In genomic region chr12:78747406-78747805, GRCm38 (mm10) we compare ENCODE assay signal across 11 mouse cellular contexts. TPM values are rescaled to one million over a fixed set of nuclear protein-coding genes. Genes with fewer than 3 reads are reported as not detected.
A peak's percentile ranks its signal among the peaks of the same experiment; 100 is the strongest.
DNase-seq lines count a peak whose midpoint lies in the region; ATAC-seq lines count a peak whose summit lies in the region.
"Had no signal": no experiment of that assay in that cellular context is flagged by ENCODE, and none has a peak within 500 bp of the region (broad histone marks: within the 10 kb centered on the region; RNA-seq: fewer than 3 reads in every experiment).

No protein-coding gene starts in this region.

- H3K36me3 ChIP-seq in heart, embryonic 14.5 days (ENCODE audit: control insufficient read depth, insufficient read depth, low read length): no peaks in the 10 kb centered on the region
- H3K36me3 ChIP-seq in lung, embryonic 16.5 days (ENCODE audit: control insufficient read depth, insufficient read depth, low read length): no peaks in the 10 kb centered on the region
- H3K36me3 ChIP-seq in limb, embryonic 13.5 days: no peaks in the 10 kb centered on the region
- no peaks in the 10 kb centered on the region for H3K36me3 ChIP-seq in stomach, embryonic 15.5 days
- H3K36me3 ChIP-seq: limb, embryonic 15.5 days had no signal

- DNase-seq in heart, adult 18-20 months: no peak
- no peak for DNase-seq in lung, postnatal 36 days
- no peak for DNase-seq in right cerebral cortex, postnatal 4 days
- no peak for DNase-seq in frontal cortex, postnatal 10 days (ENCODE audit: low spot score in 2 of 2)
- DNase-seq: cerebellum, adult 8-10 months; retina, postnatal 1 day had no signal

- H3K27me3 ChIP-seq in heart, embryonic 14.5 days (ENCODE audit: control insufficient read depth, insufficient read depth, low read length): no peaks in the 10 kb centered on the region
- no peaks in the 10 kb centered on the region for H3K27me3 ChIP-seq in lung, embryonic 16.5 days (ENCODE audit: control insufficient read depth, insufficient read depth, low read depth, low read length)
- peaks cover 8% of the 10 kb centered on the region; the same call in 1 of the 2 replicates for H3K27me3 ChIP-seq in limb, embryonic 13.5 days
- H3K27me3 ChIP-seq in stomach, embryonic 15.5 days (replicated peaks): no peaks in the 10 kb centered on the region

- H3K9ac ChIP-seq in heart, embryonic 14.5 days (ENCODE audit: low read length): peak overlapping the region; percentile 82; the same call in 1 of the 2 replicates
- no peak overlapping the region for H3K9ac ChIP-seq in lung, embryonic 16.5 days (ENCODE audit: low read length)
- H3K9ac ChIP-seq in limb, embryonic 13.5 days: no peak overlapping the region
- no peak overlapping the region for H3K9ac ChIP-seq in stomach, embryonic 15.5 days

- no peak overlapping the region for H3K27ac ChIP-seq in heart, embryonic 14.5 days (replicated peaks in 1 of 2; ENCODE audit: control insufficient read depth in 1 of 2, insufficient read depth in 1 of 2, low read depth in 2 of 2, low read length in 2 of 2)
- H3K27ac ChIP-seq in lung, embryonic 16.5 days (ENCODE audit: low read length): no peak overlapping the region
- H3K27ac ChIP-seq in limb, embryonic 13.5 days: no peak overlapping the region
- H3K27ac ChIP-seq in stomach, embryonic 15.5 days: no peak overlapping the region

- H3K9me3 ChIP-seq in heart, embryonic 14.5 days (ENCODE audit: control insufficient read depth, low read length): no peaks in the 10 kb centered on the region
- no peaks in the 10 kb centered on the region for H3K9me3 ChIP-seq in lung, embryonic 16.5 days (ENCODE audit: control insufficient read depth, low read length)
- no peaks in the 10 kb centered on the region for H3K9me3 ChIP-seq in limb, embryonic 13.5 days
- no peaks in the 10 kb centered on the region for H3K9me3 ChIP-seq in stomach, embryonic 15.5 days
- H3K9me3 ChIP-seq: limb, embryonic 15.5 days had no signal

- peaks cover 2 to 11% of the 10 kb centered on the region in 2 experiments; a peak in 3 of 4 replicates for H3K4me1 ChIP-seq in heart, embryonic 14.5 days (ENCODE audit: control insufficient read depth in 2 of 2, insufficient read depth in 2 of 2, low read length in 2 of 2)
- H3K4me1 ChIP-seq in lung, embryonic 16.5 days (replicated peaks; ENCODE audit: control insufficient read depth, insufficient read depth, low read length): peaks cover 8% of the 10 kb centered on the region
- peaks cover 4% of the 10 kb centered on the region; the same call in 1 of the 2 replicates for H3K4me1 ChIP-seq in limb, embryonic 13.5 days
- H3K4me1 ChIP-seq in stomach, embryonic 15.5 days: peaks cover 4% of the 10 kb centered on the region; the same call in 1 of the 2 replicates

- ATAC-seq in heart, embryonic 14.5 days (ENCODE audit: insufficient number of reproducible peaks, insufficient read depth, low FRiP score, low read depth): no peak
- no peak for ATAC-seq in lung, embryonic 16.5 days (ENCODE audit: low read depth)
- ATAC-seq in limb, embryonic 13.5 days (ENCODE audit: low FRiP score, low read depth): no peak
- ATAC-seq in stomach, embryonic 15.5 days (ENCODE audit: insufficient read depth, low FRiP score, low read depth): no peak

- peak overlapping the region in 1 of 2 experiments; percentile 93; a peak in 1 of 4 replicates for H3K4me3 ChIP-seq in heart, embryonic 14.5 days (ENCODE audit: control insufficient read depth in 1 of 2, insufficient read depth in 1 of 2, low read depth in 1 of 2, low read length in 2 of 2)
- H3K4me3 ChIP-seq in lung, embryonic 16.5 days (ENCODE audit: low read length): no peak overlapping the region; the same call in 1 of the 2 replicates
- H3K4me3 ChIP-seq in limb, embryonic 13.5 days: peak overlapping the region; percentile 85; the same call in 1 of the 2 replicates
- H3K4me3 ChIP-seq in stomach, embryonic 15.5 days (replicated peaks): peak overlapping the region; percentile 81; the same call in 1 of the 2 replicates

- peak overlapping the region; percentile 99 for H3K4me2 ChIP-seq in heart, embryonic 14.5 days (ENCODE audit: low read length)
- peak overlapping the region; percentile 87 for H3K4me2 ChIP-seq in lung, embryonic 16.5 days (ENCODE audit: low read depth, low read length)
- peak overlapping the region; percentile 93; the same call in 1 of the 2 replicates for H3K4me2 ChIP-seq in limb, embryonic 13.5 days (replicated peaks)
- peak overlapping the region; percentile 89; the same call in 1 of the 2 replicates for H3K4me2 ChIP-seq in stomach, embryonic 15.5 days

- WGBS in heart, embryonic 14.5 days: 30% methylated on average over 1 of the region's 1 CpGs
- WGBS in lung, embryonic 16.5 days: 16% methylated on average over 1 of the region's 1 CpGs
- WGBS in limb, embryonic 13.5 days: 45% methylated on average over 1 of the region's 1 CpGs
- WGBS in stomach, embryonic 15.5 days: 26% methylated on average over 1 of the region's 1 CpGs

RNA-seq across cellular contexts. Expression of gene Mpp5, which starts 1.3 kb away (rescaled TPM):
- 13.2 and 15.0 TPM in 2 replicates for polyA plus RNA-seq in heart, embryonic 14.5 days (2014; fragmentation: Nextera tagmentation; extraction: Ambion mirVana)
- 10 to 100 TPM; 12.7 to 14.9 TPM for total RNA-seq in heart, adult 18-20 months (2021)
- 25.1 and 29.3 TPM in 2 replicates for polyA plus RNA-seq in lung, embryonic 16.5 days (2015; fragmentation: Nextera tagmentation; extraction: Ambion mirVana)
- 20.0 and 21.3 TPM in 2 replicates for polyA plus RNA-seq in limb, embryonic 13.5 days (2015; fragmentation: Nextera tagmentation; extraction: Ambion mirVana)
- 20.7 and 21.2 TPM in 2 replicates for polyA plus RNA-seq in stomach, embryonic 15.5 days (2015; fragmentation: Nextera tagmentation; extraction: Ambion mirVana)

RNA-seq across cellular contexts. Expression of gene Fam71d, which starts 56.1 kb away (rescaled TPM):
- not detected in 2 replicates for polyA plus RNA-seq in heart, embryonic 14.5 days (2014; fragmentation: Nextera tagmentation; extraction: Ambion mirVana)
- total RNA-seq in heart, adult 18-20 months (2021): not detected
- polyA plus RNA-seq in lung, embryonic 16.5 days (2015; fragmentation: Nextera tagmentation; extraction: Ambion mirVana): not detected in 2 replicates
- polyA plus RNA-seq in limb, embryonic 13.5 days (2015; fragmentation: Nextera tagmentation; extraction: Ambion mirVana): not detected in 2 replicates
- polyA plus RNA-seq in stomach, embryonic 15.5 days (2015; fragmentation: Nextera tagmentation; extraction: Ambion mirVana): not detected in 2 replicates
- polyA plus RNA-seq: limb, embryonic 15.5 days had no signal
